Mouse (Mus musculus) CH12.LX (cell line): Measurements from ENCODE around the gene Ppm1m.

ENCODE experiments used
- CTCF ChIP-seq, 2 experiments: IDR thresholded peaks in 1 of 2; conservative IDR thresholded peaks in 1 of 2; 2 replicates each; pipeline ENCODE4 v1.5.1; 2011 to 2012; ENCODE audit warnings: low read depth in 2 of 2, low read length in 2 of 2, improper control_type of control experiment in 1 of 2, inconsistent platforms in 1 of 2, mild to moderate bottlenecking in 1 of 2, moderate library complexity in 1 of 2
- ELF1 ChIP-seq: IDR thresholded peaks from 2 replicates; pipeline ENCODE4 v1.6.1; 2014; ENCODE audit warnings: low read depth, mild to moderate bottlenecking, inconsistent platforms, low read length, improper control_type of control experiment
- MXI1 ChIP-seq: IDR thresholded peaks from 2 replicates; pipeline ENCODE4 v1.6.1; 2011; ENCODE audit warnings: mild to moderate bottlenecking, low read depth, low read length, improper control_type of control experiment
- PAX5 ChIP-seq: IDR thresholded peaks from 2 replicates; pipeline ENCODE4 v1.6.1; 2012; ENCODE audit warnings: low read length, inconsistent platforms, mixed read lengths
- POLR2A ChIP-seq: IDR thresholded peaks from 2 replicates; pipeline ENCODE4 v1.6.1; 2011; ENCODE audit warnings: low read depth, mild to moderate bottlenecking, improper control_type of control experiment, low read length
- SIN3A ChIP-seq: IDR thresholded peaks from 2 replicates; pipeline ENCODE4 v1.6.1; 2012; ENCODE audit warnings: low read length, improper control_type of control experiment, inconsistent platforms
- ZC3H11A ChIP-seq: IDR thresholded peaks from 2 replicates; pipeline ENCODE4 v1.6.1; 2012; ENCODE audit warnings: low read depth, mild to moderate bottlenecking, inconsistent platforms, low read length, improper control_type of control experiment

DNA sequence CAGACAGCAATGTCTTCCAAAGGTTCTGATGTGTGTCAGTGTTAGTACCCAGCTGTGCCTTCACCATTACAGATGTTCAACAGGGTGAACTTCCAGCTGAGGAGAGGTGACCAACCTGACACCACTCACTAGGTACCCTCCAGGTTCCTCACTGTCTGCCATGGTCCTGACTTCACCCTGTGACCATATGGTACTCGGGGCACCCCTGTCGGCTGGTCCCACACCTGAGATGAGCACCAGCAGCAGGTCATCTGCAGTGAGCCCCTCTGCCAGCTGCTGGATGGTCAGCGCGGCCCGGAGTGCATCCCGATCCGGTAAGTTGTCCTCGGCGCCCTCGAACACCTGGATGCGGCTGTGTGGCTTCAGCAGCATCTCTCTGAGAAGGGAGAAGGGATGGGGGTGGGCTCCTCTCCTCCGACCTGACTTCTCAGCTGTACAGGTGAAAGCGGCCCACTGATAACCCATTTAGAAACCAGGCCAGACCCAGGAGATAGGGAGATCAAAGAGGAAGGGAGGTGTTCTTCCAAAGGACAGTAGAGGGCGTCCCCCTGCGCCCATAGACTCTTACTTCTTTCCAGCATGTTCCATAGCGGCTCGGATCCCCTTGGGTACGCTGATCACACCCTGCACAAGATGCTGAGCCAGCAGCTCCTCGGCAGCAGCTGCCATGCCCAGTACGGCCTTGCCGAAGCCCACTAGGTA, 42.5 kb downstream of the Ppm1m start:
- TF ChIP-seq ZC3H11A: no peak
- no peak for TF ChIP-seq MXI1
- TF ChIP-seq CTCF (conservative IDR thresholded peaks at IDR 0.05 in 1 of 2, IDR thresholded peaks at IDR 0.05 in 1 of 2; ENCODE audit: low read depth in 2 of 2, low read length in 2 of 2): peak in 1 of 2 experiments; percentile 29; a peak in 2 of 4 replicates
- no peak for TF ChIP-seq SIN3A
- TF ChIP-seq POLR2A: no peak
- TF ChIP-seq PAX5: no peak
- no peak for TF ChIP-seq ELF1
